Mouse (Mus musculus) G1E (cell line): ENCODE measurements at regions not wholly inside any gene's neighbourhood (a gene's known extent, or its start where the extent isn't known, plus 50 kb on each side); places are given as distances from the start of the nearest gene placed in this dataset.
A peak's percentile ranks its signal among the peaks of the same experiment; 100 is the strongest.

Experiments used
- ATAC-seq: 2 replicates; pipeline ENCODE4 v1.8.0; 2016; ENCODE audit warnings: mild to moderate bottlenecking; ENCODE audit not compliant: insufficient number of reproducible peaks, poor library complexity, low FRiP score, severe bottlenecking; ENCODE audit errors: extremely low read depth
- DNase-seq: peaks from one replicate; pipeline ENCODE4 v3.0.0; 2012; ENCODE audit warnings: low spot score
- H3K27me3 ChIP-seq: 2 replicates; pipeline ENCODE4 v1.6.1; 2012; ENCODE audit warnings: mild to moderate bottlenecking, low read length, inconsistent platforms; ENCODE audit not compliant: insufficient read depth
- H3K36me3 ChIP-seq: replicated peaks from 2 replicates; pipeline ENCODE3; 2012; ENCODE audit warnings: mild to moderate bottlenecking, inconsistent platforms
- H3K4me1 ChIP-seq: 2 replicates; pipeline ENCODE4 v1.6.1; 2012; ENCODE audit warnings: low read depth, low read length, inconsistent platforms, mixed read lengths; ENCODE audit not compliant: insufficient read depth
- H3K4me3 ChIP-seq: 2 replicates; pipeline ENCODE4 v1.5.1; 2012; ENCODE audit warnings: low read depth, mild to moderate bottlenecking, inconsistent platforms, low read length, moderate library complexity, mixed read lengths
- H3K9me3 ChIP-seq: replicated peaks from 2 replicates; pipeline ENCODE4 v1.6.1; 2012; ENCODE audit warnings: inconsistent platforms
- CTCF ChIP-seq: IDR thresholded peaks from 2 replicates; pipeline ENCODE4 v1.5.1; 2012; ENCODE audit warnings: low read depth, low read length, inconsistent platforms, mixed read lengths
- GATA1 ChIP-seq: IDR thresholded peaks from 2 replicates; pipeline ENCODE4 v1.6.1; 2012; ENCODE audit warnings: borderline replicate concordance, low read length, inconsistent platforms, mixed read lengths
- GATA2 ChIP-seq: IDR thresholded peaks from 2 replicates; pipeline ENCODE4 v1.6.1; 2012; ENCODE audit warnings: low read depth, low read length, inconsistent platforms, borderline replicate concordance
- POLR2AphosphoS5 ChIP-seq: IDR thresholded peaks from 2 replicates; pipeline ENCODE4 v1.6.1; 2012; ENCODE audit warnings: low read depth, low read length, inconsistent platforms; ENCODE audit not compliant: insufficient replicate concordance
- TAL1 ChIP-seq: conservative IDR thresholded peaks from 2 replicates; pipeline ENCODE4 v1.6.1; 2012; ENCODE audit warnings: low read depth, low read length, inconsistent platforms, mixed read lengths

DNA sequence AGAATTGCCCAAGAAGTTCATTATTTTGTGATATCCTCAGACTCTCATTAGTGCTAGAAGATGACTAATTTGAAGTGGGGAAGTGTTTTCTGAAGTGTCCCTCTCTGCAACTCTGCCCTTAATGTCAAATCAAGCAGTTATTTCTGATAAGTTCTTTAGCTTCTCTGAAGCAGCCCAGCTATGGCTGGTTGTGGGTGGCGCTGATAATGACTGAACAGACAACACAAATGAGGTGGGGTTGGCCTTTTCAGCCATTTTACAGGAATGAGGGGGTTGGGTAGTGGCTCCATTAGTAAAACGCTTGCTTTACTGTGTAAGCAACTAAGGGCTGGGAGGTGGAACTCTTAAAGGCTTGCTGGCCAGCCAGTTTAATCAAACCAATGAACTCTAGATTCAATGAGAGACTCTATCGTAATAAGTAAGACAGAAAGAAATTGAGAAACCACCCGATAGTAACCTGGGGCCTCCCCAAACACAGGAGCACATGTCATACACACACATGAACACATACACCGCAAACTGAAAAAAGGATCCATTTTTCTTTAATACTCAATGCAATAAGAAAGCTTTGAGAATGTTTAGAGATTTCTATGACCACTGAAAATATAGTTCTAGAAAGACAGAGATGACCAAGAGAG is 1268.3 kb upstream of the A1bg start:
- Histone ChIP-seq H3K4me3 (no peak overlapping the region), H3K4me1 (peaks cover 22% of the 10 kb centered on the region), H3K9me3 (no peaks in the 10 kb centered on the region), H3K27me3 (no peaks in the 10 kb centered on the region), H3K36me3 (no peaks in the 10 kb centered on the region)
- DNase-seq, result peak; percentile 13
- TF ChIP-seq TAL1 (no peak), GATA1 (no peak), POLR2AphosphoS5 (no peak), GATA2 (no peak), CTCF (no peak)
- ATAC-seq, result peak; percentile 68

- Histone ChIP-seq H3K4me1 (peaks cover 22% of the 10 kb centered on the region), H3K9me3 (no peaks in the 10 kb centered on the region), H3K36me3 (no peaks in the 10 kb centered on the region), H3K27me3 (no peaks in the 10 kb centered on the region), H3K4me3 (no peak overlapping the region)
- DNase-seq (no peak), ATAC-seq (no peak)
- TF ChIP-seq CTCF (no peak), TAL1 (no peak), GATA1 (no peak)
Measured at GRCm38 (mm10) chr15:62190224-62190910, 1267.6 kb upstream of the A1bg start.

GRCm38 (mm10) chr15:62189565-62190181 is 1266.9 kb upstream of the A1bg start:
- peaks cover 22% of the 10 kb centered on the region for H3K4me1 ChIP-seq
- no peaks in the 10 kb centered on the region for H3K36me3 ChIP-seq
- no peaks in the 10 kb centered on the region for H3K9me3 ChIP-seq
- no peak overlapping the region for H3K4me3 ChIP-seq
- no peak for DNase-seq
- no peak for ATAC-seq
- H3K27me3 ChIP-seq, result no peaks in the 10 kb centered on the region
- no peak for TF ChIP-seq POLR2AphosphoS5
- no peak for TF ChIP-seq GATA1
- TF ChIP-seq CTCF, result no peak
- TF ChIP-seq GATA2, result no peak
- TF ChIP-seq TAL1, result no peak

GRCm38 (mm10) chr15:62186548-62186947 is 1263.7 kb upstream of the A1bg start:
- no peaks in the 10 kb centered on the region for H3K9me3 ChIP-seq
- ATAC-seq, result no peak
- no peak for TF ChIP-seq TAL1
- TF ChIP-seq GATA1, result no peak
- no peak for TF ChIP-seq GATA2
- TF ChIP-seq CTCF, result no peak
- no peak for TF ChIP-seq POLR2AphosphoS5
- no peaks in the 10 kb centered on the region for H3K36me3 ChIP-seq
- H3K27me3 ChIP-seq, result no peaks in the 10 kb centered on the region
- H3K4me1 ChIP-seq, result peaks cover 27% of the 10 kb centered on the region
- H3K4me3 ChIP-seq, result no peak overlapping the region
- no peak for DNase-seq

DNA sequence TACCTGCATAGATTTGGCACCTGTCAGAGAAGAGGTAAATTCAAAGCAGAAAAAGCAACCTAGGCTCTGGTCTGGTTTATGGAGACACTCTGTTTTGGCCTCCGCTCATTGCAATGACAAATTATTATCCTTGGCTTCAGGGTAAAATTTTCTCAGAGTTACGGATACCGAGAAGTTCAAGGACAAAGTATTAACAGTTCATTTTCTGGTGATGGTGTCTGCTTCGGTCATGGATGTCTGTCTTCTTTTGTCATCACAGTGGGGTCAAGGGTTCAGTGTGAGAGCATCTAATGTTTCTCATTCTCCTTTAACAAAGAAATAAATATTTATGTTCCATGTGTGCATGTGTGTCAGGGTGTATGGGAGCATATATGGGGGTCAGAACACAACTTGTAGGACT is 1261.0 kb upstream of the A1bg start:
- H3K36me3 ChIP-seq, result no peaks in the 10 kb centered on the region
- no peak overlapping the region for H3K4me3 ChIP-seq
- H3K4me1 ChIP-seq, result peaks cover 14% of the 10 kb centered on the region

DNA sequence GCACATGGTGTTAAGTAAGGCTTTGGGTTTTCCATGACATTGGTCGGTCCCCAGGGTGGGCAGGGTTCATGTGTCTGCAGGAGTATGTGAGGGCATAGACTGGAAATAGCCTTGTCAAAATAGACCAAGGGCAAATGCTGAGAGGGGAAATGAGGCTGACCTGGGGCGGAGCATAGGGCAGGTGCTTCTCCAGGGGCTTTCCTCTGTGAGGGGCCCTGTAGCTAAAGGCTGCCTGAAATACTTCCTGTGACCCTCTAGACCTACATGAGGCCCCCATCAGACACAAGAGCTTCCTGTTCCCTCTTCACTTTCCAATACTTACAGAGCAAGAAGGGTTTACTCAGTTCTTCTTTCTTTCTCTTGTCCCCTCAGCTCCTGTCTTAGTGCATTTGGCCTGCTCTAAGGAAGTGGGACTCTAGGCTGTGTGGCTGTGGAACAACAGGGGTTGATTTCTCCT is 1258.7 kb upstream of the A1bg start:
- H3K36me3 ChIP-seq, result no peaks in the 10 kb centered on the region

More for the DNA sequence above, 1261.0 kb upstream of the A1bg start:
- H3K9me3 ChIP-seq, result no peaks in the 10 kb centered on the region
- ATAC-seq, result no peak
- DNase-seq, result no peak
- no peak for TF ChIP-seq CTCF
- TF ChIP-seq TAL1, result no peak
- no peak for TF ChIP-seq GATA1
- no peak for TF ChIP-seq POLR2AphosphoS5
- TF ChIP-seq GATA2, result no peak
- H3K27me3 ChIP-seq, result no peaks in the 10 kb centered on the region

More for the DNA sequence above, 1258.7 kb upstream of the A1bg start:
- ATAC-seq, result no peak
- TF ChIP-seq CTCF, result no peak
- no peak for TF ChIP-seq TAL1
- no peak for TF ChIP-seq POLR2AphosphoS5
- TF ChIP-seq GATA2, result no peak
- TF ChIP-seq GATA1, result no peak
- H3K4me1 ChIP-seq, result peaks cover 17% of the 10 kb centered on the region
- H3K9me3 ChIP-seq, result no peaks in the 10 kb centered on the region
- DNase-seq, result no peak
- H3K4me3 ChIP-seq, result no peak overlapping the region
- H3K27me3 ChIP-seq, result no peaks in the 10 kb centered on the region
